Mouse (Mus musculus): Measurements from ENCODE around the gene Rnf13. TPM values are rescaled to one million over a fixed set of nuclear protein-coding genes. Genes with fewer than 3 reads are reported as not detected.
"Not testable (repeated sequence)": the region's sequence is repeated elsewhere in the genome, so short reads cannot be mapped to it uniquely, and the experiment has no call there.

The Rnf13 gene
- polyA plus RNA-seq, 1 experiment from 2014 or later, result 83.0 TPM

DNA sequence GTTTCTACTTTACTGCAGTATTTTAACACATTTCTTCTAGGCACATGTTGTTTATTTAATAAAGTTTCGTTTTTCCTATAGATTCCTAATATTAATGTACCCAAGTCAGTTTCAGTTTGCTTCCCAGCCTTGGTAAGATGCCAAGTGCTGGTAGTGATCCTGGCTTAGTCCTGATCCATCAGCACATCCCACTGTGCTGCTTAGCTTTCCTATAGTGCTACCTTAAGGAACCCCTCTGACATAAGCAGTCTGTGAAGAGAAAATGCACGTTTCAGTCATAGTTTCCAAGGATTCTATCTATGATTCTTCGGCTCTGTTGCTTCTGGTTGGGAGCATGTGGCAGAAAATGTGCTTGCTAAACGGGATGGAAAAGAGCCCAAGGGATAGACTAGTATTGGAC is 52.6 kb downstream of the Rnf13 start:
- Histone ChIP-seq H3K27me3 (replicated peaks) (no peaks in the 10 kb centered on the region), H3K4me2 (no peak overlapping the region), H3K9ac (no peak overlapping the region), H3K36me3 (no peaks in the 10 kb centered on the region), H3K4me3 (replicated peaks) (no peak overlapping the region), H3K9me3 (no peaks in the 10 kb centered on the region), H3K4me1 (no peaks in the 10 kb centered on the region), H3K27ac (no peak overlapping the region)
- 71% methylated on average over 4 of the region's 4 CpGs for WGBS
- no peak for ATAC-seq (ENCODE audit: insufficient read depth, low FRiP score, low read depth)

DNA sequence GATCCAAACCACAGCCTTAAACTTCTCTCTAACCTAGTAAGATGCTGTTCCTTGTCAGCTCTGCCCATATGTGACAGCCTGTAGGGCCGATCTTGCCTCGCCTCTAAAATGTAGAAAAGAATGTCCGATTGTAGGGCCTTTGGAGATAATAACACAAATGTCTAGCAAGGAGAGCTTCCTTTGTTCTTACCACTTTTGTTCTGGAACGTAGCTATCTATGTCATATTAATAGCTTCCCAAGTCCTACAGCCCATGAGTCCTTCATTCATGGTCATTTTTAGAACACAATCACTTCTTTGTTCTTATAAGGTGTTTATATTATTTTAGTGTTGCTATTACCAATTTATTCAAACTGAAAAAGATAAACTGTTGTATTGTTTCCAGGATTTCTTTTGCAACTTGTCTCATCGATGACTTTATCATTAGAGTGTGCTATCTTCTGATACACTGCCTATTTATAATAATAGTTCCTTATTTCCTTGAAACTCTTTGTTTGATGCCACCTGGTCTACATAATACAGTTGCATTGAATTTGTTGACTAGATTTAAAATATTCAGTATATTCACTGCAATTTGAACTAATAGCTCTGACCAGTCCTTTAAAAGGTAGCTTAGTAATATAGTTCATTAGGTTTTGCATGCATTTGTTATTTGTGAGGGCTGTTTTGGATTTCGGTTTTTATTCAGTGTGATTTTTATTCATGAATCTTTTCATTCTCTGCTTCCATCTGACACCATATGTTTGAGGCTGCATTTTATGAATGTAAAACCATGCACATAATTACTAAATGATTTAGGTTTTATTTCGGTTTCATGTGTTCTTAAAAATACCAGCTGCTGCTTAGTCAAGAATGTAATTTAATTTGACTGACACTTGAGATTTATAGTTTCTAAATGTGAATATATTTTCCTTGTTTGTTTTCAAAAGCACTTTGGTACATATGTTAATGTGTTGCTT is 53.4 kb downstream of the Rnf13 start:
- Histone ChIP-seq H3K4me1 (no peaks in the 10 kb centered on the region), H3K4me2 (no peak overlapping the region), H3K27ac (no peak overlapping the region), H3K9me3 (no peaks in the 10 kb centered on the region), H3K4me3 (replicated peaks) (no peak overlapping the region), H3K36me3 (no peaks in the 10 kb centered on the region), H3K9ac (no peak overlapping the region), H3K27me3 (replicated peaks) (no peaks in the 10 kb centered on the region)
- ATAC-seq (ENCODE audit: insufficient read depth, low FRiP score, low read depth), result no peak
- 84% methylated on average over 7 of the region's 7 CpGs for WGBS

DNA sequence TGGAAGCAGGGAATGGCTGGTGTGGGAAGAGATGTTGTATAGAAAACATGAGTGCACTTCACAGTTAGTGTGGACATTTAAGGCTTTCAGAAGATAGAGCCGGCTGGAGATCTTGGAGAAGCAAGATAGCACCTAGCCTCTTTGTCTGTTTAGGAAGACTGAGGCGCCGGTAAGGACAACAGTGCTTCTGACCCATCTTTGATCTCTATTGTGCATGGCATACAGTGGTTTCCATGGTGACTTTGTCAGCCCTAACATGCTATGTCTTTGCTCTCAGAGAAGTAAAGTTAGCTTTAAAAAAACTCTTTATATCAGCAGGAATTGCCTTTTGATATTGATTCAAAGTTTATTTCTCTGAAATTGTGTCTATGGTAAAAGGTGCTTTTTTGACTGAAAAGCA is 55.2 kb downstream of the Rnf13 start:
- Histone ChIP-seq H3K4me1 (no peaks in the 10 kb centered on the region), H3K9me3 (no peaks in the 10 kb centered on the region), H3K36me3 (no peaks in the 10 kb centered on the region), H3K4me3 (replicated peaks) (no peak overlapping the region), H3K27ac (no peak overlapping the region), H3K9ac (no peak overlapping the region), H3K4me2 (no peak overlapping the region), H3K27me3 (replicated peaks) (no peaks in the 10 kb centered on the region)
- WGBS, result 72% methylated on average over 3 of the region's 3 CpGs
- ATAC-seq (ENCODE audit: insufficient read depth, low FRiP score, low read depth), result no peak

DNA sequence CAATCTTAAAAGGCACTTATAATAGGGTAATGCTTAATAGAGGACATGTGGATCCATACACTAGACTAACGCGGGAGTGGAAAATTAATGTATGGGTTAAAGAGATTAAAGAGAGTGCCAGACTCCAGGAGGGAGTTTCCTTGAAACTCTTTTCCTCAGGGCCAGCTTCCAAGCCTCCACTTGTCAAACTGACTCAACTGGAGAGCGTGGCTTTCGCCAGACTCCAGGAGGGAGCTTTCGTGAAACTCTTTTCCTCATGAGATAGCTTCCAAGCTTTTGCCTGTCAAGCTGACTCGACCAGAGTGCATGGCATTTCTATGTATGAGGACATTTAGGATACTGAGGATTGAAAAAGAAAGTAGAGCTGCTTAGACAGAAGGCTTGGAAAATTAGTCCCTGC is 59.2 kb downstream of the Rnf13 start:
- H3K27ac ChIP-seq; H3K36me3 ChIP-seq; ATAC-seq (ENCODE audit: insufficient read depth, low FRiP score, low read depth): not testable (repeated sequence)

DNA sequence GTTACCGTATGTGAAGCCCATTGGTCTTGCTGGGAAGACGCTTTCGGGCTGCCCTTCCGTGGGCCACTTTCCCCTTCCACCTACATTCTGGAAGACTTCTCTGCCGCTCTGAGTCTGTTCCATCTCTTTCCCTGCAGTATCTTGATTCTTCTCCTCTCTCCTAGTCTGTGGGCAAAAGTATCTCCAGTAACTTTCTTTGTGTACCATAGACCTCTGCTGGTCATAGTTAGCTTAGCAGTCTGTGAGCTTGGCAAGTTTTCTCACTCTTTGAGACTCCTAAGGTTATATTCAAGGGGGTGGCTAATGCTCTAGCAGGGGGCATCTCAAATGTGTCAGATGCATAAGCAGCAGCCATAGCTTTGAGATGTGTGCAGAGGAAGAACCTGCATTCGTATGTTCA is 79.6 kb downstream of the Rnf13 start:
- Histone ChIP-seq H3K27ac (no peak overlapping the region), H3K9ac (no peak overlapping the region), H3K4me2 (no peak overlapping the region), H3K4me3 (replicated peaks) (no peak overlapping the region), H3K4me1 (no peaks in the 10 kb centered on the region), H3K9me3 (no peaks in the 10 kb centered on the region), H3K36me3 (no peaks in the 10 kb centered on the region), H3K27me3 (replicated peaks) (no peaks in the 10 kb centered on the region)
- no peak for ATAC-seq (ENCODE audit: insufficient read depth, low FRiP score, low read depth)
- WGBS, result 79% methylated on average over 6 of the region's 6 CpGs

More for the DNA sequence above, 59.2 kb downstream of the Rnf13 start:
- not testable (repeated sequence) for H3K4me1 ChIP-seq; H3K4me3 ChIP-seq (replicated peaks); H3K9ac ChIP-seq; H3K9me3 ChIP-seq; H3K27me3 ChIP-seq (replicated peaks); H3K4me2 ChIP-seq
- WGBS, result 50% methylated on average over 6 of the region's 6 CpGs

DNA sequence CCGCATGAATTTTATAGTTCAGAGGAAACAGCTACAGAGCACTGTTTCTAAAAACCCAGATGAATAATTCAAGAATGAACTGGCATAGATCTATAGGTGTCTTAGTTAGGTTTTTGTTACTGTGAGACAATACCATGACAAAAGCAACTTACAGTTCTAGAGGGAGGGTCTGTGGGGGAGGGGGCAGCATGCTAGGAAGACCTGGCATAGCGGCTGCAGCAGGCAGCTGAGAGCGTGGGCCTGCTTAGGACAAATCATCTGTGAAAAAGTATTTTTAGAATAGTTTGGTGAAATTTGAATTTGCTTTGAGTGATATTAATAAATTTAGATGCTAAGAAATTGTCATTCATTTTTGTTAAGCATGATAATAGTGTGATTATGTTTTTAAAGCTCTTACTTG is 90.0 kb downstream of the Rnf13 start:
- Histone ChIP-seq H3K36me3 (no peaks in the 10 kb centered on the region), H3K4me3 (replicated peaks) (no peak overlapping the region), H3K4me1 (no peaks in the 10 kb centered on the region), H3K4me2 (no peak overlapping the region), H3K27ac (no peak overlapping the region), H3K9me3 (no peaks in the 10 kb centered on the region), H3K27me3 (replicated peaks) (no peaks in the 10 kb centered on the region), H3K9ac (no peak overlapping the region)
- WGBS, result 96% methylated on average over 3 of the region's 3 CpGs
- no peak for ATAC-seq (ENCODE audit: insufficient read depth, low FRiP score, low read depth)

DNA sequence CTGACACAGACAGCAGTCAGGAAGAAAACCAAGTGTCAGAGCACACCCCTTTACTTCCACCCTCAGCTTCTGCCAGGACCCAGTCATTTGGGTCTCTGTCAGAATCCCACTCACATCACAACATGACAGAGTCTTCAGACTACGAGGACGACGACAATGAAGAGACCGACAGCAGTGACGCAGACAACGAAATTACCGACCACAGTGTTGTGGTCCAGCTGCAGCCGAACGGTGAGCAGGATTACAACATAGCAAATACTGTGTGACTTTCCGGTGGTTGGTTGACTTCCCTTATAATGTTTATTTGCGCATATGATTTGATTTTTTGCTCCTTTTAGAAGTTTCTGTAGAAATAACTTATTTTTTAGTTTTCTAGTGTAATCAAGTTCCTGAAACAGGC is 97.7 kb downstream of the Rnf13 start:
- Histone ChIP-seq H3K9me3 (no peaks in the 10 kb centered on the region), H3K9ac (no peak overlapping the region)
- no peak for ATAC-seq (ENCODE audit: insufficient read depth, low FRiP score, low read depth)

DNA sequence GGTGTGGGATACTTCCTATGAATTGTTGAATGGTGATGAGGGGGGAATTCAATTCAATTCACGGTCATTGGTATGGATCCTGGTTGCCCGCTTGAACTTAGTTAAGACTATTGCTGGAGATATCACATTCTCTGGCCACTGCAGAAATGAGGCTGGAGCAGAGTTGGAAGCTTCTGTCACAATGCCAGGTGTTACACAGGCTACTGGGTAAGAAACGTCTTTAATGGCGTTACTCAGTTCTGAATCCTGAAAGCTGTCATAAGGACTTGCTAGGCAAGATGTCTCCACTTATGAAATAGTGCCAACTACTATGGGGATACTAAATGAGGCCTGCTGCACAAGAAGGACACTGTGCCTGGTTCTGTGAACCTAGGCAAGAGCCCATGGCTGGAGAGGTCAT is 101.0 kb downstream of the Rnf13 start:
- H3K4me1 ChIP-seq, result no peaks in the 10 kb centered on the region
- H3K4me2 ChIP-seq, result no peak overlapping the region
- no peak for ATAC-seq (ENCODE audit: insufficient read depth, low FRiP score, low read depth)
- no peaks in the 10 kb centered on the region for H3K36me3 ChIP-seq
- 86% methylated on average over 4 of the region's 4 CpGs for WGBS
- no peak overlapping the region for H3K27ac ChIP-seq
- H3K9ac ChIP-seq, result no peak overlapping the region
- no peaks in the 10 kb centered on the region for H3K27me3 ChIP-seq (replicated peaks)
- H3K4me3 ChIP-seq (replicated peaks), result no peak overlapping the region
- H3K9me3 ChIP-seq, result no peaks in the 10 kb centered on the region

More for the DNA sequence above, 97.7 kb downstream of the Rnf13 start:
- no peak overlapping the region for H3K27ac ChIP-seq
- H3K4me2 ChIP-seq, result no peak overlapping the region
- WGBS, result 88% methylated on average over 11 of the region's 11 CpGs
- no peaks in the 10 kb centered on the region for H3K4me1 ChIP-seq
- H3K36me3 ChIP-seq, result no peaks in the 10 kb centered on the region
- H3K4me3 ChIP-seq (replicated peaks), result no peak overlapping the region
- H3K27me3 ChIP-seq (replicated peaks), result no peaks in the 10 kb centered on the region

DNA sequence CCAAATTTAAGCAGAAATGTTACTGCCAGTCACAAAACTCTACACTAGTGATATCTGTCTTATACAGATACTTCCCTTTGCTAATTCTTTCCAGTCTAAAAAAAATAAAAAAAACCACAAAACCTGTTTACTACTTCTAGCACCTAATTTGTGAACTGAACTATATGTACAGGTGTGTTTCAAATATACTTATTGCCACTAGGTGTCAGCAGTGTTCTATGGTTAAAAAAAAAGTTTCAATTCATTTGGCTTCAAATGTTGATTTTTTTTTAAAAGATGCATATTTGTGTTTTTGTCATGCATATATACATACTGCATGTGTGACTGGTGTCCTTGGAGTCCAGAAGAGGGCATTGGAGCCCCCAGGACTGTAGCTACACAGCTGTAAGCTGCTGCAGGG is 107.9 kb downstream of the Rnf13 start:
- Histone ChIP-seq H3K9me3 (no peaks in the 10 kb centered on the region), H3K27me3 (replicated peaks) (no peaks in the 10 kb centered on the region), H3K4me1 (0 out of 2 replicates have a peak, but pooled peaks cover 4% of the 10 kb centered on the region), H3K36me3 (peaks cover 3% of the 10 kb centered on the region; the same call in 1 of the 2 replicates), H3K27ac (no peak overlapping the region), H3K4me3 (replicated peaks) (no peak overlapping the region), H3K4me2 (no peak overlapping the region), H3K9ac (no peak overlapping the region)
- no peak for ATAC-seq (ENCODE audit: insufficient read depth, low FRiP score, low read depth)

DNA sequence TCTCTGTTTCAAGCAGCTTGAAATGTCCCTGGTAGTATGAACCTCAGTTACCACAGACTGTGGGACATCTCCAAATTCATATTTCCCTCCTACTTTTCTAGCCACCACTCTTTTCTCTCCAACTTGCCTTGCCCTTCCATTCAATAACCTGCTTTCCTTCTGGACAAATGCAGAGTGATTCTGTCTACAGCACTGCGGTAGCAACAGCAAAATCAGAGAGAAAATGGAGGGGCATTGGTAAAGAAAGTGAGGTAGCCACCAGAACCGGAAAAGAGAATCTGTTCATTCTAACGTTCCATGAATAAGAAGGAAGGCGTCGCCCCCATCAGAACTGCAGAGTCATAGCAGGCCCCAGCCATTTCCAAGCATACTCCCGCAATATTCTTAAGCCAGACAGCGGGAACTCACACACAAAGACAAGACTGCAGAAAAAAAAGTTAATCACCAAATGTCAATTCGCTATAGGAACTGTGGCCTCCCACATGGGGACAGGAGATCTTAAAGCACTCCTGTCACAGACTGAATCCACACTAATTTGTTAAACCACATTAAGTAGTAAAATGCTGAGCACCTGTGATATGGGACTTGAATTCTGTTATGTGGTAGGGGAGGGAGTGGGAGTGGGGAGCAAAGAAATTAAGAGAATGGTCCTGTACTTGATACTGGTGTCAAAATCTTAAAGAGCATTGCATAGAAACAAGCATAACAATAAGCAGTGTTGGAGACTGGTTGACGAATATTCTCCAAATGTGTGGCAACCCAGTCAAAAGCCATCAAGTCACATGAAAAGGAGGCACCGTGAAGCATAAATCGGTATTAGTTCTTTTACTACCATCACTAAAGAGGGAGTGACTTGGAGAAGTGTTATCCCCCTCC is 110.2 kb downstream of the Rnf13 start:
- WGBS, result 17% methylated on average over 11 of the region's 11 CpGs

DNA sequence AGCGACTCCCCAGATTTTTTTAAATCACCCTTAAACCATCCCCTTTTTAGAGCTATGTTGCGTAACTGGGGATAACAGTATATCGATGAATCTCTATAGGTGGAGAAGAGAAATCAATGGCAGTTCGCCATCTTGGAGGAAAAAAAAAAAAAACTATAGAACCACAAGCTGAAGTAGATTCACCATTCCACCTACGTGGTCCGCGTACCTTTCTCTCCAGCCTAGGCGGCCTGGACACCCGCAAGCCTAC is 110.7 kb downstream of the Rnf13 start:
- Histone ChIP-seq H3K9ac (peak overlapping the region; percentile 69), H3K4me2 (peak overlapping the region; percentile 85), H3K27me3 (replicated peaks) (no peaks in the 10 kb centered on the region), H3K4me1 (0 out of 2 replicates have a peak, but pooled peaks cover 4% of the 10 kb centered on the region), H3K27ac (peak overlapping the region; percentile 87), H3K4me3 (replicated peaks) (peak overlapping the region; percentile 81), H3K9me3 (no peaks in the 10 kb centered on the region), H3K36me3 (peaks cover 3% of the 10 kb centered on the region; the same call in 1 of the 2 replicates)
- no peak for ATAC-seq (ENCODE audit: insufficient read depth, low FRiP score, low read depth)
- 4% methylated on average over 9 of the region's 9 CpGs for WGBS

More for the DNA sequence above, 110.2 kb downstream of the Rnf13 start:
- no peak overlapping the region; the same call in 1 of the 2 replicates for H3K9ac ChIP-seq
- H3K4me1 ChIP-seq, result 0 out of 2 replicates have a peak, but pooled peaks cover 4% of the 10 kb centered on the region
- no peak overlapping the region for H3K27ac ChIP-seq
- H3K4me2 ChIP-seq, result peak overlapping the region; percentile 85
- peak overlapping the region; percentile 81 for H3K4me3 ChIP-seq (replicated peaks)
- H3K36me3 ChIP-seq, result peaks cover 3% of the 10 kb centered on the region; the same call in 1 of the 2 replicates
- ATAC-seq (ENCODE audit: insufficient read depth, low FRiP score, low read depth), result no peak
- no peaks in the 10 kb centered on the region for H3K9me3 ChIP-seq
- H3K27me3 ChIP-seq (replicated peaks), result no peaks in the 10 kb centered on the region

Measured in stomach, embryonic 15.5 days (tissue).